Mouse (Mus musculus): ENCODE results near the gene Atg16l2. TPM values are rescaled to one million over a fixed set of nuclear protein-coding genes. Genes with fewer than 3 reads are reported as not detected.

Atg16l2 gene
- total RNA-seq, 2 experiments from 2014 or later, result 35.1 to 36.6 TPM

- DNase-seq (ENCODE audit: extremely low spot score in 1 of 2, low spot score in 1 of 2), result no peak
Measured at GRCm38 (mm10) chr7:101236712-101237473, 65.2 kb downstream of the Atg16l2 start.

DNA sequence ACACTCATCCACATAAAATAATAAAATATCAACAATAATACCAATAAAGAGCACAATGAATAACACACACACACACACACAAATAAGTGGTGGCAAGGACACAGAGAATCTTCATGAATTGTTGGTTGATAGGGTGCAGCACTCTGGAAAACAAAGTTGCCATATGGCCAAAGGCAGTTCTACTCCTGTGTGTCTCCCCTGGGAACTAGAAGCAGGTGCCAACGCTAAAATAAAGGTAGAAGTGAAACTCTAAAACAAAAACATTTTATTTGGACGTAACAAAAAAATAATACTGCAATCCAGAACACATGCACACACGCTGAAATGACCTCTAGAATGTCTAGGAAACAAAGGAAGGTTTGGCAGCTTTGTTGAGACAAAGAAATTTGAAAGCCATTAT lies 69.3 kb downstream of the Atg16l2 start:
- no peak for DNase-seq (ENCODE audit: extremely low spot score in 1 of 2, low spot score in 1 of 2)

GRCm38 (mm10) chr7:101231458-101231857 lies 70.6 kb downstream of the Atg16l2 start:
- no peak for DNase-seq (ENCODE audit: extremely low spot score in 1 of 2, low spot score in 1 of 2)

DNA sequence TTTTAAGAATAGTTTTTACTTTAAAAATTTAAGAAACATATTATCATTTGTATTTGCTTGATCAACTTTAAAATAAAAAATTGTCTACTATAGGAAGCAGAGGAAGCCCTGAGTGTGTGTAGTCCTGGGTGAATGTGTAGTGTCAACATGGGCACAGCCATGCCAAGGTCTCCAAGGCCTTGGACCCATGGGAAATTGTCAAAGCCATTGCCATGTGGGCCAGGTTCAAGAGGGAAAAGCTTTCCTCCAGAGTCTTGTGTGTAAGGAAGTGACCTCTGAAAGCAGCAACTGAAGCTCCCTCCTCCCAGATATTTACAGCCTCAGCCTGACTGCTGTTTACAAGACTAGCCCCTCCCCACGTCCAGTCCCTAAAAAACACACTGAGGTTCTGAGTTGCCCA lies 72.7 kb downstream of the Atg16l2 start:
- no peak for DNase-seq (ENCODE audit: extremely low spot score in 1 of 2, low spot score in 1 of 2)

DNA sequence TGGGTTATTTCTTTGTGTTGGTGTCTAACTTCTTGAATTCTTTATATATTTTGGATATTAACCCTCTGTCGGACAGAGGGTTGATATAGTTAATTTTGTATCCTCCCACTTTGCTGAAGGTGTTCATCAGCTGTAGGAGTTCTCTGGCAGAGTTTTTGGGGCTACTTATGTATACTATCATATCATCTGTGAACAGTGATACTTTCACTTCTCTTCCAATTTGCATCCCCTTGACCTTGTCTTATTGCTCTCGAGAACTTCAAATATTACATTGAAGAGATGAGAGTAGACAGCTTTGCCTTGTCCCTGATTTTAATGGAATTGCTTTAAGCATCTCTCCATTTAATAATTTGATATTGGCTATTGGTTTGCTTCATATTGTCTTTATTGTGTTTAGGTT lies 78.5 kb downstream of the Atg16l2 start:
- DNase-seq (ENCODE audit: extremely low spot score in 1 of 2, low spot score in 1 of 2), result no peak

DNA sequence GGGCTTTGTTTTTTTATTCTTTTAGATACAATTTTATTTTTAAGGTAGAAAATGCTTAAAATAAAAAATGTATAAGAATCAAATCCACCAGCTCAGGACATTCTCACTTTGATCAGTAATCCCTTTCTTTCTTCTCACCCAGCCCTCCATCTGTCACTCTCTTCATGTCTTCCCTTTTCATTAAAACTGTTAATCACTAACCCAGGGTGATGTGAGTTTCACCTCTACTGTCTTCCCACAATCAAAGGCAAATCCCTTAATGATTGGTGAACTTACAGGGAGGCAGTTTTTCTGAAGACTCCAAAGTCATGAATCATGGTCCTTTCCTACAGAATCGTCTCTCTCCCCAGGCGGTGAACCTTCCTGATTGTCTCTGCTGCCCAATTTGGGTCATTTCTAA lies 85.3 kb downstream of the Atg16l2 start:
- DNase-seq (ENCODE audit: extremely low spot score in 1 of 2, low spot score in 1 of 2), result no peak

DNA sequence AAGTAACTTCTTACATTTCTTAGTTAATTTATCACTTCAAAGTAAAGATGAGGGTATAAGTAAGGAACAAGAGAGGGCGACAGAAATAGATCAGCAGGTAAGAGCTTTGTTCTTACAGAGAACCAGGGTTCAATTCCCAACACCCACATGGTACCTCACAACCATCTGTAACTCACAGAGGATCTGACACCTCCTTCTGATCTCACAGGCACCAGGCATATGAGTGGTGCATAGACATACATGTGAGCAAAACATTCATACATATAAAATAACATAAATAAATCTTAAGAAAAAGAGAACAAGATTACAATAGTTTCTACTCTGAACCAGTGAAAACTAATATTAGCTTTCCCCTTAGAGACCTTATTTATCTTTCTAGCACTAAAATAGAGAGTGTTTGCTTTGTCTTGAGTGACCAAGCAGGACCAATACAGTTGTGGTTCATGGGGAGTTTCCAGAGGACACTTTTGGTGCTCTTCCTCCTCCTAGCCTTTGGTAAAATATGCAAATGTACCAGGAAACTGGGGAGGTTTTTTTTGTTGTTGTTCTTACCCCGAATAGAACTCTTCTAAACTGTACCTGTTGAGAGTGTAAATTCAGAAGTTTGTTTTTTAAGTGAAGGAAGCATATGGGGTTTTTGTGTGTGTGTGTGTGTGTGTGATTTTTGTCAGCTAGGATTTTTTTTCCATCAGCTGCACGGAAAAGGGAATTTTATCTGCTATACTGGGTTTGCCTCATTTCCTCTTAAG lies 88.4 kb downstream of the Atg16l2 start:
- no peak for DNase-seq (ENCODE audit: extremely low spot score in 1 of 2, low spot score in 1 of 2)

Other genes starting within 250 kb of the Atg16l2 start
- 10 to 100 TPM; 33.0 to 41.8 TPM for gene Fchsd2, start 209.4 kb downstream of the Atg16l2 start, total RNA-seq (2021)
- 10 to 100 TPM; 22.4 to 23.0 TPM for gene Stard10, start 14.8 kb upstream of the Atg16l2 start, total RNA-seq (2021)
- gene Arap1, start 45.8 kb upstream of the Atg16l2 start, total RNA-seq (2021), result 10 to 100 TPM; 13.9 to 24.2 TPM
- gene Gm45837, start 108.6 kb upstream of the Atg16l2 start, total RNA-seq (2021), result not detected
- gene Pde2a, start 119.4 kb upstream of the Atg16l2 start, total RNA-seq (2021), result 100 to 1,000 TPM; 295 to 297 TPM